Comparison of ENCODE assay signal across 15 mouse cellular contexts in genomic region chr7:46208131-46208530, GRCm38 (mm10). TPM values are rescaled to one million over a fixed set of nuclear protein-coding genes. Genes with fewer than 3 reads are reported as not detected.
"Had no signal": no experiment of that assay in that cellular context is flagged by ENCODE, and none has a peak within 500 bp of the region (broad histone marks: within the 10 kb centered on the region; RNA-seq: fewer than 3 reads in every experiment).

No protein-coding gene starts in this region.

- DNase-seq: forebrain, postnatal 0 days; gastrocnemius, postnatal 14 days; gastrocnemius, postnatal 36 days; heart, adult 11 months; heart, adult 2 months; heart, postnatal 14 days; heart, postnatal 36 days; kidney, adult 18-20 months; kidney, adult 8-10 months; kidney, postnatal 10 days; kidney, postnatal 25 days; kidney, postnatal 4 days; liver had no signal

RNA-seq across cellular contexts. Expression of gene Abcc8, which starts 28.3 kb away (rescaled TPM):
- total RNA-seq: hematopoietic stem cell, adult 5-6 weeks had no signal

RNA-seq across cellular contexts. Expression of gene Ush1c, which starts 30.2 kb away (rescaled TPM):
- total RNA-seq: hematopoietic stem cell, adult 5-6 weeks; left cerebral cortex, postnatal 25 days had no signal

RNA-seq across cellular contexts. Expression of gene Otog, which starts 32.7 kb away (rescaled TPM):
- total RNA-seq: forebrain, postnatal 0 days; heart, adult 2 months; heart, postnatal 14 days; hematopoietic stem cell, adult 5-6 weeks had no signal
